In genomic region chr3:88622941-88623345, GRCm38 (mm10) we compare ENCODE assay signal across 8 mouse cellular contexts. TPM values are rescaled to one million over a fixed set of nuclear protein-coding genes. Genes with fewer than 3 reads are reported as not detected.
DNase-seq lines count a peak whose midpoint lies in the region; ATAC-seq and TF ChIP-seq lines count a peak whose summit lies in the region.

No protein-coding gene starts in this region.

- peak; percentile 53 for DNase-seq in adrenal gland, postnatal 14 days
- DNase-seq in adrenal gland, adult 2 months: no peak
- peak; percentile 90 for DNase-seq in MEL (ENCODE audit: low read depth, low spot score)
- DNase-seq in forebrain, embryonic 10.5 days (ENCODE audit: extremely low spot score, low spot score): no peak
- no peak for DNase-seq in left cerebral cortex, adult 8-10 months (ENCODE audit: low spot score in 2 of 2)

- H3K36me3 ChIP-seq in MEL (ENCODE audit: control insufficient read depth in 1 of 2, insufficient read depth in 2 of 2, low read length in 2 of 2): peaks cover 6 to 60% of the 10 kb centered on the region in 2 experiments
- peaks cover 36% of the 10 kb centered on the region for H3K36me3 ChIP-seq in forebrain, embryonic 10.5 days (replicated peaks)
- no peaks in the 10 kb centered on the region for H3K36me3 ChIP-seq in hindbrain, embryonic 16.5 days (ENCODE audit: control insufficient read depth, insufficient read depth, low read length)
- H3K36me3 ChIP-seq in lung, embryonic 15.5 days: 0 out of 2 replicates have a peak, but pooled peaks cover 5% of the 10 kb centered on the region
- H3K36me3 ChIP-seq in stomach, embryonic 14.5 days (ENCODE audit: control insufficient read depth, insufficient read depth, low read length): peaks cover 17% of the 10 kb centered on the region

- no peaks in the 10 kb centered on the region for H3K9me3 ChIP-seq in MEL (replicated peaks; ENCODE audit: insufficient read depth, low read length)
- no peaks in the 10 kb centered on the region for H3K9me3 ChIP-seq in forebrain, embryonic 10.5 days
- H3K9me3 ChIP-seq in hindbrain, embryonic 16.5 days (ENCODE audit: control insufficient read depth, low read length): no peaks in the 10 kb centered on the region
- no peaks in the 10 kb centered on the region for H3K9me3 ChIP-seq in lung, embryonic 15.5 days
- H3K9me3 ChIP-seq in stomach, embryonic 14.5 days (ENCODE audit: control insufficient read depth, low read depth, low read length): no peaks in the 10 kb centered on the region

- H3K4me1 ChIP-seq in MEL (ENCODE audit: control insufficient read depth in 1 of 2, insufficient read depth in 2 of 2, low read length in 2 of 2): peaks cover 45 to 61% of the 10 kb centered on the region in 2 experiments
- H3K4me1 ChIP-seq in forebrain, embryonic 10.5 days: peaks cover 79% of the 10 kb centered on the region
- H3K4me1 ChIP-seq in hindbrain, embryonic 16.5 days (ENCODE audit: control insufficient read depth, insufficient read depth, low read depth, low read length): peaks cover 38% of the 10 kb centered on the region
- peaks cover 69% of the 10 kb centered on the region for H3K4me1 ChIP-seq in lung, embryonic 15.5 days
- H3K4me1 ChIP-seq in stomach, embryonic 14.5 days (ENCODE audit: control insufficient read depth, insufficient read depth, low read length): peaks cover 40% of the 10 kb centered on the region

- TF ChIP-seq EP300 in MEL (IDR thresholded peaks at IDR 0.05; ENCODE audit: low read depth in 1 of 2, low read length in 2 of 2): peak in 1 of 2 experiments; percentile 63; a peak in 2 of 4 replicates

- peaks cover 78% of the 10 kb centered on the region for H3K79me2 ChIP-seq in MEL (ENCODE audit: control insufficient read depth, insufficient read depth, low read length, poor library complexity)

- peak; percentile 54 for ATAC-seq in hindbrain, embryonic 16.5 days
- 0 out of 2 replicates have a peak, but pooled peaks have one; percentile 12 for ATAC-seq in lung, embryonic 15.5 days (ENCODE audit: borderline replicate concordance, extremely low read depth, low FRiP score, low TSS enrichment)
- ATAC-seq in stomach, embryonic 14.5 days (ENCODE audit: insufficient number of reproducible peaks, insufficient read depth, low FRiP score, low read depth): peak; percentile 30; the same call in 1 of the 2 replicates

- TF ChIP-seq POLR2A in MEL (IDR thresholded peaks at IDR 0.05; ENCODE audit: control insufficient read depth in 1 of 2, insufficient read depth in 1 of 2, low read depth in 1 of 2, low read length in 2 of 2, poor library complexity in 1 of 2): peak in 1 of 2 experiments; percentile 63; a peak in 3 of 4 replicates

- H3K4me2 ChIP-seq in hindbrain, embryonic 16.5 days (ENCODE audit: low read length): peak overlapping the region; percentile 90
- H3K4me2 ChIP-seq in lung, embryonic 15.5 days: peak overlapping the region; percentile 69
- peak overlapping the region; percentile 92 for H3K4me2 ChIP-seq in stomach, embryonic 14.5 days (replicated peaks; ENCODE audit: low read depth, low read length)

- WGBS in forebrain, embryonic 10.5 days: 0% methylated on average over 6 of the region's 6 CpGs
- WGBS in hindbrain, embryonic 16.5 days: 0% methylated on average over 4 of the region's 6 CpGs
- 0% methylated on average over 5 of the region's 6 CpGs for WGBS in lung, embryonic 15.5 days
- 0% methylated on average over 5 of the region's 6 CpGs for WGBS in stomach, embryonic 14.5 days

- H3K4me3 ChIP-seq in MEL (ENCODE audit: control insufficient read depth in 1 of 2, insufficient read depth in 1 of 2, low read depth in 2 of 2, low read length in 2 of 2): peak overlapping the region; percentile 78 to 87
- H3K4me3 ChIP-seq in forebrain, embryonic 10.5 days: peak overlapping the region; percentile 82
- peak overlapping the region; percentile 90 for H3K4me3 ChIP-seq in hindbrain, embryonic 16.5 days (ENCODE audit: low read length)
- H3K4me3 ChIP-seq in lung, embryonic 15.5 days: peak overlapping the region; percentile 89
- H3K4me3 ChIP-seq in stomach, embryonic 14.5 days (ENCODE audit: low read depth, low read length): peak overlapping the region; percentile 95

- no peak for TF ChIP-seq RAD21 in MEL (IDR thresholded peaks at IDR 0.05; ENCODE audit: low read depth, low read length)

- TF ChIP-seq CTCF in MEL (IDR thresholded peaks at IDR 0.05 in 2 of 3, conservative IDR thresholded peaks at IDR 0.05 in 1 of 3; ENCODE audit: control insufficient read depth in 1 of 3, insufficient read depth in 1 of 3, low read depth in 2 of 3, low read length in 3 of 3, poor library complexity in 1 of 3, severe bottlenecking in 1 of 3): no peak

- H3K9ac ChIP-seq in MEL (ENCODE audit: control insufficient read depth, low read depth, low read length, poor library complexity, severe bottlenecking): peak overlapping the region; percentile 85
- peak overlapping the region; percentile 98 for H3K9ac ChIP-seq in hindbrain, embryonic 16.5 days (ENCODE audit: low read depth, low read length)
- peak overlapping the region; percentile 95 for H3K9ac ChIP-seq in lung, embryonic 15.5 days
- peak overlapping the region; percentile 96 for H3K9ac ChIP-seq in stomach, embryonic 14.5 days (replicated peaks; ENCODE audit: low read depth, low read length)

- H3K27ac ChIP-seq in MEL (ENCODE audit: control insufficient read depth, low read depth, low read length): peak overlapping the region; percentile 97
- H3K27ac ChIP-seq in forebrain, embryonic 10.5 days: peak overlapping the region; percentile 99
- H3K27ac ChIP-seq in hindbrain, embryonic 16.5 days (ENCODE audit: low read depth, low read length): peak overlapping the region; percentile 95
- H3K27ac ChIP-seq in lung, embryonic 15.5 days: peak overlapping the region; percentile 98
- H3K27ac ChIP-seq in stomach, embryonic 14.5 days (ENCODE audit: low read length): peak overlapping the region; percentile 99

- H3K27me3 ChIP-seq in MEL (ENCODE audit: control insufficient read depth in 1 of 2, insufficient read depth in 2 of 2, low read length in 2 of 2): no peaks in the 10 kb centered on the region
- H3K27me3 ChIP-seq in forebrain, embryonic 10.5 days (ENCODE audit: poor library complexity, severe bottlenecking): peaks cover 8% of the 10 kb centered on the region; the same call in 1 of the 2 replicates
- no peaks in the 10 kb centered on the region for H3K27me3 ChIP-seq in hindbrain, embryonic 16.5 days (replicated peaks; ENCODE audit: control insufficient read depth, insufficient read depth, low read length)
- no peaks in the 10 kb centered on the region for H3K27me3 ChIP-seq in lung, embryonic 15.5 days
- H3K27me3 ChIP-seq in stomach, embryonic 14.5 days (ENCODE audit: control insufficient read depth, insufficient read depth, low read length): no peaks in the 10 kb centered on the region

TF ChIP-seq in MEL, 35 proteins besides CTCF, POLR2A, EP300 and RAD21 (continues in another document):
- TF ChIP-seq NELFE (IDR thresholded peaks at IDR 0.05; ENCODE audit: low read depth, low read length) (peak; percentile 62), TBP (IDR thresholded peaks at IDR 0.05; ENCODE audit: low read depth, low read length) (peak; percentile 62), ZMIZ1 (IDR thresholded peaks at IDR 0.05; ENCODE audit: low read depth, low read length) (peak; percentile 30; the same call in 1 of the 2 replicates), CHD1 (IDR thresholded peaks at IDR 0.05; ENCODE audit: low read depth, low read length) (peak; percentile 2; the same call in 1 of the 2 replicates), ZC3H11A (IDR thresholded peaks at IDR 0.05; ENCODE audit: low read depth, low read length) (no peak)

RNA-seq across cellular contexts. Expression of gene Arhgef2, which starts 17.2 kb away (rescaled TPM):
- total RNA-seq in adrenal gland, postnatal 14 days (2021): 36.9 and 67.6 TPM in 2 replicates
- 10 to 100 TPM; 26.3 to 33.3 TPM for total RNA-seq in adrenal gland, adult 2 months (2021)
- 35.9 and 37.5 TPM in 2 replicates for polyA plus RNA-seq in adrenal gland, adult 2 months (2012; rRNA removed)
- 113 and 131 TPM in 2 replicates for total RNA-seq in MEL (2012; rRNA removed)
- polyA plus RNA-seq in MEL (2012; ENCODE audit: insufficient read depth in 1 of 2, insufficient read length in 2 of 2, low read depth in 1 of 2, low replicate concordance in 2 of 2, missing spikeins in 1 of 2): 100 to 1,000 TPM in 1 of 2 experiments, not detected in 1; 183 TPM
- 79.3 and 92.6 TPM in 2 replicates for polyA plus RNA-seq in forebrain, embryonic 10.5 days (2016; fragmentation: Nextera tagmentation; extraction: Ambion mirVana)
- 79.0 and 104 TPM in 2 replicates for polyA plus RNA-seq in hindbrain, embryonic 16.5 days (2015; fragmentation: Nextera tagmentation; extraction: Ambion mirVana)
- polyA plus RNA-seq in lung, embryonic 15.5 days (2015; fragmentation: Nextera tagmentation; extraction: Ambion mirVana): 105 and 116 TPM in 2 replicates
- 108 and 119 TPM in 2 replicates for polyA plus RNA-seq in stomach, embryonic 14.5 days (2014; fragmentation: Nextera tagmentation; extraction: Ambion mirVana)
- 100 to 1,000 TPM; 228 to 247 (median 232) TPM for total RNA-seq in left cerebral cortex, adult 8-10 months (2022)

RNA-seq across cellular contexts. Expression of gene Rxfp4, which starts 30.0 kb away (rescaled TPM):
- total RNA-seq in adrenal gland, postnatal 14 days (2021): not detected in 2 replicates
- total RNA-seq in adrenal gland, adult 2 months (2021): not detected
- not detected in 2 replicates for polyA plus RNA-seq in adrenal gland, adult 2 months (2012; rRNA removed)
- total RNA-seq in MEL (2012; rRNA removed): 0.08 TPM in 1 of 2 replicates, not detected in the other
- polyA plus RNA-seq in MEL (2012; ENCODE audit: insufficient read depth in 1 of 2, insufficient read length in 2 of 2, low read depth in 1 of 2, low replicate concordance in 2 of 2, missing spikeins in 1 of 2): under 1 TPM in 1 of 2 experiments, not detected in 1; 0.06 TPM
- polyA plus RNA-seq in forebrain, embryonic 10.5 days (2016; fragmentation: Nextera tagmentation; extraction: Ambion mirVana): not detected in 2 replicates
- polyA plus RNA-seq in hindbrain, embryonic 16.5 days (2015; fragmentation: Nextera tagmentation; extraction: Ambion mirVana): not detected in 2 replicates
- polyA plus RNA-seq in lung, embryonic 15.5 days (2015; fragmentation: Nextera tagmentation; extraction: Ambion mirVana): not detected in 2 replicates
- not detected in 2 replicates for polyA plus RNA-seq in stomach, embryonic 14.5 days (2014; fragmentation: Nextera tagmentation; extraction: Ambion mirVana)
- not detected for total RNA-seq in left cerebral cortex, adult 8-10 months (2022)

RNA-seq across cellular contexts. Expression of gene Ssr2, which starts 47.3 kb away (rescaled TPM):
- total RNA-seq in adrenal gland, postnatal 14 days (2021): 222 and 252 TPM in 2 replicates
- 100 to 1,000 TPM; 178 to 218 TPM for total RNA-seq in adrenal gland, adult 2 months (2021)
- 110 and 151 TPM in 2 replicates for polyA plus RNA-seq in adrenal gland, adult 2 months (2012; rRNA removed)
- total RNA-seq in MEL (2012; rRNA removed): 500 and 594 TPM in 2 replicates
- 100 to 1,000 TPM; 176 to 706 TPM for polyA plus RNA-seq in MEL (2012; ENCODE audit: insufficient read depth in 1 of 2, insufficient read length in 2 of 2, low read depth in 1 of 2, low replicate concordance in 2 of 2, missing spikeins in 1 of 2)
- 174 and 188 TPM in 2 replicates for polyA plus RNA-seq in forebrain, embryonic 10.5 days (2016; fragmentation: Nextera tagmentation; extraction: Ambion mirVana)
- polyA plus RNA-seq in hindbrain, embryonic 16.5 days (2015; fragmentation: Nextera tagmentation; extraction: Ambion mirVana): 133 and 167 TPM in 2 replicates
- polyA plus RNA-seq in lung, embryonic 15.5 days (2015; fragmentation: Nextera tagmentation; extraction: Ambion mirVana): 290 and 301 TPM in 2 replicates
- 295 and 301 TPM in 2 replicates for polyA plus RNA-seq in stomach, embryonic 14.5 days (2014; fragmentation: Nextera tagmentation; extraction: Ambion mirVana)
- 10 to 100 TPM; 85.5 to 93.2 (median 89.8) TPM for total RNA-seq in left cerebral cortex, adult 8-10 months (2022)

Comparison
In these comparisons a context has a peak if more than half of its experiments do, and no peak if none do; other contexts are left out.
1. DNase-seq: peak in adrenal gland, postnatal 14 days (single experiment) and MEL (single experiment); none in adrenal gland, adult 2 months (single experiment), forebrain, embryonic 10.5 days (single experiment) and left cerebral cortex, adult 8-10 months (0 of 2).
2. Peak in every context shown above with its lines, with median percentiles within 50 percentile points of each other: H3K27ac ChIP-seq, H3K4me3 ChIP-seq, H3K9ac ChIP-seq, ATAC-seq and H3K4me2 ChIP-seq.